15 mouse cellular contexts compared by ENCODE assay signal in the genomic region with DNA sequence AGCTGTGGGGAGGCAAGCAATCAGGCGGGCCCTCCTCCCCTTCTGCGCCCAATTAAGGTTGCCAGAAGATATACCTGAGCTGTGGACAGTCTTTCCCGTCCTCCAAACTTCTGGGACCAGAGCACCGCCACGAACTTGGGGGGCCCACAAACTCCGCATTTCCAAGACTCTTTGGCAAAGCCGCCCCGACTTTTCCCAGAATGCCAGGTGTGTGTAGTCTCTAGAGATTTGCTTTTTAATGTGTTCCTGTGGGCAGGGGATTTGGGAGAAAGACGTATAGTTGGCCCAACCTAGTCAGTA. TPM values are rescaled to one million over a fixed set of nuclear protein-coding genes. Genes with fewer than 3 reads are reported as not detected.
DNase-seq lines count a peak whose midpoint lies in the region; ATAC-seq lines count a peak whose summit lies in the region.
"Had no signal": no experiment of that assay in that cellular context is flagged by ENCODE, and none has a peak within 500 bp of the region (broad histone marks: within the 10 kb centered on the region; RNA-seq: fewer than 3 reads in every experiment).

No protein-coding gene starts in this region.

- no peak overlapping the region for H3K4me2 ChIP-seq in liver, embryonic 11.5 days

- H3K27me3 ChIP-seq in megakaryocyte, embryonic 14.5 days (replicated peaks), result peaks cover 84% of the 10 kb centered on the region
- H3K27me3 ChIP-seq in limb, embryonic 10.5 days (ENCODE audit: low read depth, poor library complexity, severe bottlenecking), result peaks cover 95% of the 10 kb centered on the region
- H3K27me3 ChIP-seq in liver, embryonic 11.5 days (replicated peaks; ENCODE audit: control insufficient read depth, insufficient read depth, low read length), result peaks cover 77% of the 10 kb centered on the region

- no peaks in the 10 kb centered on the region for H3K36me3 ChIP-seq in megakaryocyte, embryonic 14.5 days (replicated peaks; ENCODE audit: low read length)
- H3K36me3 ChIP-seq in limb, embryonic 10.5 days, result no peaks in the 10 kb centered on the region
- no peaks in the 10 kb centered on the region for H3K36me3 ChIP-seq in liver, embryonic 11.5 days (ENCODE audit: control insufficient read depth, insufficient read depth, low read length)
- H3K36me3 ChIP-seq: liver, embryonic 13.5 days; neural tube, embryonic 12.5 days had no signal

- peak; percentile 88 for DNase-seq in heart, adult 11 months
- DNase-seq in heart, postnatal 10 days, result no peak
- no peak for DNase-seq in limb, embryonic 10.5 days (ENCODE audit: low spot score)
- DNase-seq in layer of hippocampus, postnatal 36 days, result no peak
- DNase-seq in liver, embryonic 11.5 days (ENCODE audit: low spot score), result no peak
- DNase-seq: kidney, adult 9 months; layer of hippocampus, adult 9-11 months; liver, embryonic 13.5 days; lung, postnatal 4 days had no signal

- intact Hi-C loops in heart, postnatal 10 days (cut with DNase I), result loop anchor here (5.0 kb wide), 1 partner anchor 335 kb away; a partner anchor contains a TSS

- peaks cover 43% of the 10 kb centered on the region for H3K4me1 ChIP-seq in megakaryocyte, embryonic 14.5 days
- peaks cover 34% of the 10 kb centered on the region for H3K4me1 ChIP-seq in limb, embryonic 10.5 days
- peaks cover 10% of the 10 kb centered on the region for H3K4me1 ChIP-seq in liver, embryonic 11.5 days (replicated peaks; ENCODE audit: control insufficient read depth, insufficient read depth, low read length)

- ATAC-seq in megakaryocyte, adult 5-6 weeks (ENCODE audit: poor library complexity, severe bottlenecking), result no peak
- ATAC-seq in erythroid progenitor cell, adult 5-6 weeks (replicated peaks; ENCODE audit: low FRiP score, poor library complexity, severe bottlenecking), result no peak
- no peak for ATAC-seq in liver, embryonic 11.5 days (replicated peaks; ENCODE audit: low FRiP score)

- no peak overlapping the region for H3K9ac ChIP-seq in liver, embryonic 11.5 days (ENCODE audit: low read depth, low read length)
- H3K9ac ChIP-seq: liver, embryonic 13.5 days; neural tube, embryonic 12.5 days had no signal

- H3K4me3 ChIP-seq in megakaryocyte, embryonic 14.5 days (replicated peaks), result peak overlapping the region; percentile 20
- peak overlapping the region; percentile 20 for H3K4me3 ChIP-seq in limb, embryonic 10.5 days
- H3K4me3 ChIP-seq in liver, embryonic 11.5 days (ENCODE audit: low read depth, low read length), result no peak overlapping the region
- H3K4me3 ChIP-seq: neural tube, embryonic 12.5 days had no signal

- H3K27ac ChIP-seq in limb, embryonic 10.5 days, result no peak overlapping the region
- no peak overlapping the region for H3K27ac ChIP-seq in liver, embryonic 11.5 days (ENCODE audit: low read depth, low read length)
- H3K27ac ChIP-seq: liver, embryonic 13.5 days; neural tube, embryonic 12.5 days had no signal

- no peaks in the 10 kb centered on the region for H3K9me3 ChIP-seq in megakaryocyte, embryonic 14.5 days
- no peaks in the 10 kb centered on the region for H3K9me3 ChIP-seq in limb, embryonic 10.5 days (replicated peaks)
- H3K9me3 ChIP-seq in liver, embryonic 11.5 days (ENCODE audit: control insufficient read depth, low read length), result no peaks in the 10 kb centered on the region
- H3K9me3 ChIP-seq: liver, embryonic 13.5 days; neural tube, embryonic 12.5 days had no signal

- 1% methylated on average over 9 of the region's 9 CpGs for WGBS in limb, embryonic 10.5 days
- 2% methylated on average over 9 of the region's 9 CpGs for WGBS in liver, embryonic 11.5 days

RNA-seq across cellular contexts. Expression of a gene that starts 9.0 kb away (rescaled TPM):
- total RNA-seq in heart, postnatal 10 days (2021), result not detected
- polyA plus RNA-seq in megakaryocyte, embryonic 14.5 days (2012; ENCODE audit: insufficient read depth, low replicate concordance), result not detected in 2 replicates
- total RNA-seq in megakaryocyte, adult 5-6 weeks (2015), result 0.78 and 1.3 TPM in 2 replicates
- 0.37 and 1.8 TPM in 2 replicates for total RNA-seq in megakaryocyte, adult 5-6 weeks (2017)
- 0.05 TPM in 1 of 2 replicates, not detected in the other for polyA plus RNA-seq in limb, embryonic 10.5 days (2016; fragmentation: Nextera tagmentation; extraction: Ambion mirVana)
- total RNA-seq in layer of hippocampus, postnatal 36 days (2021), result 1 to 10 TPM in 1 of 2 experiments, under 1 TPM in 1; 0.77 to 1.2 TPM
- 1.3 and 2.2 TPM in 2 replicates for total RNA-seq in erythroid progenitor cell, adult 5-6 weeks (2015; ENCODE audit: low replicate concordance)
- 0.30 TPM in 1 of 2 replicates, not detected in the other for total RNA-seq in erythroid progenitor cell, adult 5-6 weeks (2017; ENCODE audit: low replicate concordance)
- not detected in 2 replicates for polyA plus RNA-seq in liver, embryonic 11.5 days (2014; fragmentation: Nextera tagmentation; extraction: Ambion mirVana)
- total RNA-seq: common myeloid progenitor, adult 5-6 weeks; gastrocnemius, postnatal 4 days had no signal
- polyA plus RNA-seq: liver, embryonic 13.5 days had no signal

RNA-seq across cellular contexts. Expression of a gene that starts 19.0 kb away (rescaled TPM):
- 100 to 1,000 TPM; 171 to 176 TPM for total RNA-seq in heart, postnatal 10 days (2021)
- 1.2 and 11.7 TPM in 2 replicates for polyA plus RNA-seq in megakaryocyte, embryonic 14.5 days (2012; ENCODE audit: insufficient read depth, low replicate concordance)
- 20.7 and 27.3 TPM in 2 replicates for total RNA-seq in megakaryocyte, adult 5-6 weeks (2015)
- total RNA-seq in megakaryocyte, adult 5-6 weeks (2017), result 46.0 and 57.2 TPM in 2 replicates
- polyA plus RNA-seq in limb, embryonic 10.5 days (2016; fragmentation: Nextera tagmentation; extraction: Ambion mirVana), result 36.8 and 49.6 TPM in 2 replicates
- total RNA-seq in layer of hippocampus, postnatal 36 days (2021), result 10 to 100 TPM; 81.9 to 86.8 TPM
- total RNA-seq in erythroid progenitor cell, adult 5-6 weeks (2015; ENCODE audit: low replicate concordance), result 21.8 and 25.2 TPM in 2 replicates
- total RNA-seq in erythroid progenitor cell, adult 5-6 weeks (2017; ENCODE audit: low replicate concordance), result 38.1 and 42.6 TPM in 2 replicates
- polyA plus RNA-seq in liver, embryonic 11.5 days (2014; fragmentation: Nextera tagmentation; extraction: Ambion mirVana), result 39.5 and 42.9 TPM in 2 replicates
